Mouse (Mus musculus) CH12.LX (cell line): ENCODE measurements around the gene Ndufaf3. TPM values are rescaled to one million over a fixed set of nuclear protein-coding genes. Genes with fewer than 3 reads are reported as not detected.

Source experiments
- DNase-seq: peaks from one replicate; pipeline ENCODE4 v3.0.0-alpha.2; 2013; ENCODE audit errors: extremely low read depth
- H3K27ac ChIP-seq: 2 replicates; pipeline ENCODE4 v1.5.1; 2012; ENCODE audit warnings: low read depth, mild to moderate bottlenecking, control low read depth, moderate library complexity; ENCODE audit not compliant: insufficient read depth
- H3K27me3 ChIP-seq: replicated peaks from 2 replicates; pipeline ENCODE3; 2012; ENCODE audit warnings: inconsistent platforms
- H3K36me3 ChIP-seq, 2 experiments: replicated peaks in 1 of 2; 2 replicates each; pipeline versions ENCODE3 to v1.6.1; 2012; ENCODE audit warnings: inconsistent platforms in 1 of 2, low read length in 1 of 2, mild to moderate bottlenecking in 1 of 2, mixed read lengths in 1 of 2, moderate library complexity in 1 of 2; ENCODE audit not compliant: control insufficient read depth in 1 of 2, insufficient read depth in 1 of 2
- H3K4me1 ChIP-seq, 2 experiments: 2 replicates each; pipeline ENCODE4 v1.6.1; 2012; ENCODE audit warnings: inconsistent platforms in 1 of 2, moderate library complexity in 1 of 2; ENCODE audit not compliant: insufficient read depth in 2 of 2, control insufficient read depth in 1 of 2
- H3K4me2 ChIP-seq: 2 replicates; pipeline ENCODE4 v1.6.1; 2012; ENCODE audit warnings: low read depth, mild to moderate bottlenecking, control low read depth; ENCODE audit not compliant: poor library complexity, insufficient read depth, severe bottlenecking
- H3K4me3 ChIP-seq, 3 experiments: fragments of 150-350 bp in 1 of 3; sonication (generic) in 1 of 3; replicated peaks in 1 of 3; 2 replicates each; pipeline versions ENCODE3 to v1.5.1; 2011 to 2012; ENCODE audit warnings: low read depth in 2 of 3, low read length in 2 of 3, mild to moderate bottlenecking in 2 of 3, moderate library complexity in 2 of 3, control low read depth in 1 of 3, improper control_type of control experiment in 1 of 3, inconsistent platforms in 1 of 3, mixed read lengths in 1 of 3; ENCODE audit not compliant: poor library complexity in 1 of 3
- H3K79me2 ChIP-seq: replicated peaks from 2 replicates; pipeline ENCODE4 v1.6.1; 2012; ENCODE audit warnings: mild to moderate bottlenecking, moderate library complexity; ENCODE audit not compliant: control insufficient read depth, poor library complexity, insufficient read depth, severe bottlenecking; ENCODE audit errors: extremely low read depth
- H3K9ac ChIP-seq: 2 replicates; pipeline ENCODE4 v1.6.1; 2012; ENCODE audit warnings: low read depth, mild to moderate bottlenecking, control low read depth, moderate library complexity; ENCODE audit not compliant: insufficient read depth
- H3K9me3 ChIP-seq: replicated peaks from 2 replicates; pipeline ENCODE3; 2012; ENCODE audit warnings: low read length, inconsistent platforms, mixed read lengths
- BHLHE40 ChIP-seq: IDR thresholded peaks from 2 replicates; pipeline ENCODE4 v1.6.1; 2011; ENCODE audit warnings: mild to moderate bottlenecking, low read depth, low read length, improper control_type of control experiment
- CHD2 ChIP-seq: IDR thresholded peaks from 2 replicates; pipeline ENCODE4 v1.6.1; 2011; ENCODE audit warnings: low read length, improper control_type of control experiment
- E2F4 ChIP-seq: IDR thresholded peaks from 2 replicates; pipeline ENCODE4 v1.6.1; 2011; ENCODE audit warnings: low read depth, low read length, improper control_type of control experiment; ENCODE audit not compliant: insufficient replicate concordance
- ELF1 ChIP-seq: IDR thresholded peaks from 2 replicates; pipeline ENCODE4 v1.6.1; 2014; ENCODE audit warnings: low read depth, mild to moderate bottlenecking, inconsistent platforms, low read length, improper control_type of control experiment
- EP300 ChIP-seq: IDR thresholded peaks from 2 replicates; pipeline ENCODE4 v1.6.1; 2011; ENCODE audit warnings: low read length, improper control_type of control experiment
- ETS1 ChIP-seq: conservative IDR thresholded peaks from 2 replicates; pipeline ENCODE4 v1.6.1; 2012; ENCODE audit warnings: low read depth, mild to moderate bottlenecking, inconsistent platforms, low read length, improper control_type of control experiment, moderate library complexity
- HCFC1 ChIP-seq: IDR thresholded peaks from 2 replicates; pipeline ENCODE4 v1.6.1; 2012; ENCODE audit warnings: low read depth, mild to moderate bottlenecking, inconsistent platforms, low read length, improper control_type of control experiment
- JUN ChIP-seq: IDR thresholded peaks from 2 replicates; pipeline ENCODE4 v1.6.1; 2011; ENCODE audit warnings: low read depth, mild to moderate bottlenecking, low read length, improper control_type of control experiment, moderate library complexity; ENCODE audit not compliant: insufficient read depth
- JUND ChIP-seq: conservative IDR thresholded peaks from 2 replicates; pipeline ENCODE4 v1.6.1; 2011; ENCODE audit warnings: low read depth, low read length, improper control_type of control experiment
- MAFK ChIP-seq: IDR thresholded peaks from 2 replicates; pipeline ENCODE4 v1.6.1; 2011; ENCODE audit warnings: low read length, improper control_type of control experiment; ENCODE audit not compliant: insufficient replicate concordance
- MEF2A ChIP-seq: IDR thresholded peaks from 2 replicates; pipeline ENCODE4 v1.6.1; 2014; ENCODE audit warnings: low read depth, mild to moderate bottlenecking, inconsistent platforms, low read length, improper control_type of control experiment, borderline replicate concordance
- MXI1 ChIP-seq: IDR thresholded peaks from 2 replicates; pipeline ENCODE4 v1.6.1; 2011; ENCODE audit warnings: mild to moderate bottlenecking, low read depth, low read length, improper control_type of control experiment
- MYC ChIP-seq: IDR thresholded peaks from 2 replicates; pipeline ENCODE4 v1.6.1; 2011; ENCODE audit warnings: low read depth, mild to moderate bottlenecking, improper control_type of control experiment, low read length
- NELFE ChIP-seq: IDR thresholded peaks from 2 replicates; pipeline ENCODE4 v1.6.1; 2011; ENCODE audit warnings: low read depth, low read length, improper control_type of control experiment
- NRF1 ChIP-seq: IDR thresholded peaks from 2 replicates; pipeline ENCODE4 v1.6.1; 2014; ENCODE audit warnings: low read depth, mild to moderate bottlenecking, inconsistent platforms, low read length, improper control_type of control experiment, moderate library complexity
- PAX5 ChIP-seq: IDR thresholded peaks from 2 replicates; pipeline ENCODE4 v1.6.1; 2012; ENCODE audit warnings: low read length, inconsistent platforms, mixed read lengths
- POLR2A ChIP-seq: IDR thresholded peaks from 2 replicates; pipeline ENCODE4 v1.6.1; 2011; ENCODE audit warnings: low read depth, mild to moderate bottlenecking, improper control_type of control experiment, low read length
- POLR2AphosphoS2 ChIP-seq: IDR thresholded peaks from 2 replicates; pipeline ENCODE4 v1.6.1; 2011; ENCODE audit warnings: low read depth, low read length, improper control_type of control experiment
- RAD21 ChIP-seq: IDR thresholded peaks from 2 replicates; pipeline ENCODE4 v1.6.1; 2011; ENCODE audit warnings: low read depth, mild to moderate bottlenecking, low read length, improper control_type of control experiment, moderate library complexity
- SIN3A ChIP-seq: IDR thresholded peaks from 2 replicates; pipeline ENCODE4 v1.6.1; 2012; ENCODE audit warnings: low read length, improper control_type of control experiment, inconsistent platforms
- SMC3 ChIP-seq: IDR thresholded peaks from 2 replicates; pipeline ENCODE4 v1.6.1; 2011; ENCODE audit warnings: low read depth, low read length, improper control_type of control experiment
- TBP ChIP-seq: conservative IDR thresholded peaks from 2 replicates; pipeline ENCODE4 v1.6.1; 2011; ENCODE audit warnings: low read depth, low read length, improper control_type of control experiment
- TCF12 ChIP-seq: IDR thresholded peaks from 2 replicates; pipeline ENCODE4 v1.6.1; 2014; ENCODE audit warnings: low read depth, mild to moderate bottlenecking, inconsistent platforms, low read length, improper control_type of control experiment
- UBTF ChIP-seq: IDR thresholded peaks from 2 replicates; pipeline ENCODE4 v1.6.1; 2012; ENCODE audit warnings: low read depth, mild to moderate bottlenecking, inconsistent platforms, low read length, improper control_type of control experiment, moderate library complexity
- USF2 ChIP-seq: conservative IDR thresholded peaks from 2 replicates; pipeline ENCODE4 v1.6.1; 2011; ENCODE audit warnings: low read depth, low read length, improper control_type of control experiment
- ZC3H11A ChIP-seq: IDR thresholded peaks from 2 replicates; pipeline ENCODE4 v1.6.1; 2012; ENCODE audit warnings: low read depth, mild to moderate bottlenecking, inconsistent platforms, low read length, improper control_type of control experiment
- ZKSCAN1 ChIP-seq: IDR thresholded peaks from 2 replicates; pipeline ENCODE4 v1.6.1; 2012; ENCODE audit warnings: low read depth, inconsistent platforms, low read length, improper control_type of control experiment, borderline replicate concordance
- ZNF384 ChIP-seq: IDR thresholded peaks from 2 replicates; pipeline ENCODE4 v1.6.1; 2012; ENCODE audit warnings: low read depth, low read length, improper control_type of control experiment, inconsistent platforms
- dilution Hi-C: fragments of 300-500 bp; cut with MboI; formaldehyde crosslinking; loops from 2 replicates; pipeline ENCODE4 v1.14.3; 2020; ENCODE audit warnings: low sequenced_read_pairs; ENCODE audit not compliant: extremely low pct_unique_long_range_greater_than_20kb, extremely low pct_ligation_motif_present
- in situ Hi-C: fragments of 300-500 bp; cut with MboI; formaldehyde crosslinking; loops from 3 replicates; pipeline ENCODE4 v1.14.3; 2019; ENCODE audit warnings: low sequenced_read_pairs, low pct_ligation_motif_present, low pct_unique_long_range_greater_than_20kb, mixed read lengths
- polyA plus RNA-seq: library from polyadenylated mRNA; unstranded; fragments of >175 nt; gene quantifications from 2 replicates; pipeline ENCODE4 v1.2.1, GENCODE M21; 2012; ENCODE audit warnings: low read depth; ENCODE audit not compliant: insufficient read length
- total RNA-seq, 2 experiments: library from RNA; depleted of rRNA; stranded (reverse); fragments of 300-350 nt in 1 of 2; fragments of >200 nt in 1 of 2; gene quantifications; 2 replicates each; pipeline ENCODE4 v1.2.3; 2012 to 2014

The Ndufaf3 gene
- total and polyA plus RNA-seq, 3 experiments, result 15.7 to 27.2 (median 25.7) TPM

DNA sequence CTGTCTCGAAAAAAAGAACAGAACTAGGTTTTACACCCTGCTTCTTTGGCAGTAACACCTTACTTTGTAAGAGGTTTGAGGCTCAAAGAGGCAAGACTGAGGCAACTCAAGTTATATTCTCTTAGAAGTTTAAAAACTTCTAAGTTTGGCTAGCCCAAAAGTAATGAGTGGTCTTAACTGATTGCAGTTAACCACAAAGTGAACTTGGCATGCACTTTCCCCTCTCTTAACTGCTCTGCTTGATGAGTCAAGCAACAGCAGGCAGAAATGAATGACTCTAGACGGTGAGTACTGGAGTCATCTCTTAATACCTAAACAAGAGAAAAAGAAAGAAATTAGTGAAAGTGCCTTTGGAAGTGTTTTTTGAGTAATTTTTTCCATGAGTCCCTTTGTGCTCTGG lies 45.6 kb downstream of the Ndufaf3 start:
- Histone ChIP-seq H3K27ac (no peak overlapping the region), H3K9ac (no peak overlapping the region), H3K9me3 (no peaks in the 10 kb centered on the region), H3K27me3 (no peaks in the 10 kb centered on the region), H3K79me2 (peaks cover 81% of the 10 kb centered on the region), H3K36me3 (peaks cover 12 to 47% of the 10 kb centered on the region in 2 experiments), H3K4me3 (no peak overlapping the region), H3K4me2 (peak overlapping the region; percentile 21), H3K4me1 (peaks cover 4 to 46% of the 10 kb centered on the region in 2 experiments; a peak in 3 of 4 replicates)
- in situ Hi-C loops (no loop called here), dilution Hi-C loops (no loop called here)
- TF ChIP-seq JUND (peak; percentile 42; the same call in 1 of the 2 replicates), EP300 (no peak), ETS1 (no peak), MEF2A (no peak), NRF1 (no peak), MAFK (no peak), JUN (peak; percentile 18; the same call in 1 of the 2 replicates), PAX5 (no peak)
- DNase-seq, result no peak

DNA sequence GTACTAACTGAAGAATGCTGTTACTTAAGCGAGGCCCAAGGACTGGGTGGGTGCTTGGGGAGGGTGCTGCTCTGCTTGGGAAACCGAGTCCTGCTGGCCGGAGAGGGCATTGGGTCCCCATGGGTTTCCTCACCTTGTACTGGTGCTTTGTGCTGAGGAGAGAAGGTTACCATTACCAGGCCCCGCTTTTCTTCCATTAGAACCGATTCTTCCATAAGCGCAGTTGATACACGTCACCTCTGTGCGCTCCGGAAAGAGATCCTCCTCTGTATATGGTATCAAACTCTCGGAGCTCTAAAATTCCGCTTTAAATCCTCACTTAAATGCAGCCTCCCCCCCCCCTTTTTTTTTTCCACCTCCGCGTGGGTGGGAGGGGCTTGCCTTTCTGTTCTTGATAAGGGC lies 49.3 kb downstream of the Ndufaf3 start:
- dilution Hi-C loops, result no loop called here
- Histone ChIP-seq H3K27me3 (no peaks in the 10 kb centered on the region), H3K4me2 (peak overlapping the region; percentile 47), H3K36me3 (peaks cover 28 to 57% of the 10 kb centered on the region in 2 experiments), H3K4me1 (peaks cover 4 to 38% of the 10 kb centered on the region in 2 experiments; a peak in 3 of 4 replicates), H3K9ac (peak overlapping the region; percentile 100), H3K79me2 (peaks cover 47% of the 10 kb centered on the region), H3K4me3 (peak overlapping the region; percentile 85 to 95 (median 91)), H3K9me3 (no peaks in the 10 kb centered on the region), H3K27ac (peak overlapping the region; percentile 82)
- DNase-seq, result peak; percentile 74
- in situ Hi-C loops, result no loop called here
- TF ChIP-seq ZC3H11A (no peak), MAFK (no peak), ZNF384 (peak; percentile 60; the same call in 1 of the 2 replicates), ELF1 (0 out of 2 replicates have a peak, but pooled peaks have one; percentile 32), TCF12 (no peak), USF2 (no peak), BHLHE40 (no peak), E2F4 (no peak), NELFE (no peak), SMC3 (no peak), POLR2AphosphoS2 (no peak), SIN3A (peak; percentile 34; the same call in 1 of the 2 replicates), MYC (peak; percentile 44; the same call in 1 of the 2 replicates), TBP (no peak), CHD2 (no peak), POLR2A (no peak), RAD21 (no peak), UBTF (no peak), ETS1 (no peak), MXI1 (peak; percentile 59), ZKSCAN1 (no peak), HCFC1 (peak; percentile 69), EP300 (no peak)
